Mouse (Mus musculus): ENCODE measurements around the gene Specc1l. TPM values are rescaled to one million over a fixed set of nuclear protein-coding genes. Genes with fewer than 3 reads are reported as not detected.

Specc1l gene
- polyA plus RNA-seq, 1 experiment from 2014 or later = 6.7 TPM

DNA sequence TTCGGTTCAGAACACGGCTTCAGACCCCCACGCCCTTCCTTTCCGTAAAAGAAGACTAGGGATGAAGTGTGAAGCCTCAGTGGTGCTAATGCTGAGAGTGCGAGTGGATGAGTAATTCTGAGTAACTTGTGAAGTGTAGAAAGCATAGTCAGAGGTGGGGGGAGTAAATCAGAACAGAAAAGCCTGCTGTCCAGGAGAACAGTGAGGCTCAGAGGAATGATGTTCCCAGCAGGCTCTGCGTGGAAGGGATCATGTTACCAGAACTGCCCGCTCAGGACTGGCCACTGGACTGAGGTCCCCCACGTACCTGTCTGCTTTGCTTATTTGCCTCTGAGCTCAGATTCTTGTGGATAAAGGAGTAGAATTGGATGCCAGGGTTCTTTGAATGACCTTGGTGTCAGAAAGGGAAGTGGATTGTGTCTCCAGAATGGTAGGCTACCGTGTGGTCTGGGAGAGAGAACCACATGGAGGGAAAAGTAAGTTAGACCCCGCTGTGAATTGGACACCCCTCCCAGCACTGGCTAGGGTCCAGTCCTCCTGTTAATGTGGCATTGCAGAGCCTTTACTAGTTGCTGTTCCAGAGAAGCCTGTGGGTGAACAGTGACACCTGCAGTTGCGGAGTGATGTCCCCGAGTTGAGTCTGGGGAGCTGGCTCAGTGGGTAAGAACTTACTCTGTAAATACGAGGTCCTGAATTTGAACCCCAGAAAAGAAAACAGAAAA lies 40.6 kb downstream of the Specc1l start:
- no peak for ATAC-seq (ENCODE audit: low read depth)
- Histone ChIP-seq H3K4me3 (ENCODE audit: low read depth, low read length) (no peak overlapping the region), H3K4me1 (ENCODE audit: control insufficient read depth, low read depth, low read length) (no peaks in the 10 kb centered on the region), H3K9me3 (replicated peaks; ENCODE audit: control insufficient read depth, low read length) (no peaks in the 10 kb centered on the region), H3K9ac (ENCODE audit: low read depth, low read length) (no peak overlapping the region), H3K27ac (ENCODE audit: low read length) (no peak overlapping the region), H3K4me2 (ENCODE audit: low read depth, low read length) (no peak overlapping the region), H3K36me3 (ENCODE audit: control insufficient read depth, insufficient read depth) (0 out of 2 replicates have a peak, but pooled peaks cover 2% of the 10 kb centered on the region), H3K27me3 (ENCODE audit: control insufficient read depth, insufficient read depth, low read depth, low read length) (no peaks in the 10 kb centered on the region)
- 80% methylated on average over 13 of the region's 13 CpGs for WGBS (ENCODE audit: insufficient replicate concordance)

DNA sequence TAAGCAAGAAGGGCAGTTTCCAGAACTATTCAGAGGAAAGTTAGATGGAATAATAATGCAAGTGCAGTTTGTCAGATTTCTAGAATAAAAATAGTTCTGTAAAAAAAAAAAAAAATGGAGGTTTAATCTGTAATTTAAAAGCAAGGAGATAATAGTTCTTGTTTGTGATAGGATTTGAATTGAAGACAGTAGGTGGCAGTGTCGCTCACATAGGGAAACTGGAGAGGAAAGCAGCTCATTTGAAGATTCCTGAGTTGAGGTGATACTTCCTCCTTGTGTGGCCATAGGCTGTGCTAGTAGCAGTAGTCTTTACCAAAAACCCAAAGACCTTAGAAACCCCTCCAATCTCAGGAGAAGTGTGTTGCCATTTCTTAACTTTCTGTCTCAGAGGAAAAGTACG lies 43.2 kb downstream of the Specc1l start:
- H3K36me3 ChIP-seq (ENCODE audit: control insufficient read depth, insufficient read depth) = peaks cover 9% of the 10 kb centered on the region
- no peaks in the 10 kb centered on the region for H3K27me3 ChIP-seq (ENCODE audit: control insufficient read depth, insufficient read depth, low read depth, low read length)
- no peaks in the 10 kb centered on the region for H3K9me3 ChIP-seq (replicated peaks; ENCODE audit: control insufficient read depth, low read length)
- H3K9ac ChIP-seq (ENCODE audit: low read depth, low read length) = no peak overlapping the region
- no peak overlapping the region for H3K4me3 ChIP-seq (ENCODE audit: low read depth, low read length)
- H3K4me2 ChIP-seq (ENCODE audit: low read depth, low read length) = no peak overlapping the region
- no peak for ATAC-seq (ENCODE audit: low read depth)
- H3K27ac ChIP-seq (ENCODE audit: low read length) = no peak overlapping the region
- 57% methylated on average over 2 of the region's 2 CpGs for WGBS (ENCODE audit: insufficient replicate concordance)
- H3K4me1 ChIP-seq (ENCODE audit: control insufficient read depth, low read depth, low read length) = no peaks in the 10 kb centered on the region

DNA sequence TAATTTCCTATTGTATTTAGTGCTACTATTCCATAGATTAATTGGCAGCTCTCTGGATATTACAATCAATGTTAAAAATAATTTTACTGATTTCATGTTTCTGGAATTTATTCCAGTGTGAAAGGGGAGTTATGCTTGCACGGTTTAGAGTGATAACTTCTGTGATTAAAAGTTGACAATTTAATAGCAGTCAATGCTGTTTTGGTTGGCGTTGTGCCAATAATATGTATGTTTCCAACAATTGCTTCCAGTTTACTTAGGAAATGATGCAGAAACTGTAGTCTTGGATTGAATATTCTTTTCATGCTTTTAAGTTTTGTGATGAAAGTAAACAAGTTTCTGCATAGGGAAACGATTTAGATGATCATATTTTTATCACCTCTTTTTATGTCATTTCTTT lies 45.5 kb downstream of the Specc1l start:
- Histone ChIP-seq H3K4me3 (ENCODE audit: low read depth, low read length) (no peak overlapping the region), H3K4me2 (ENCODE audit: low read depth, low read length) (no peak overlapping the region), H3K9ac (ENCODE audit: low read depth, low read length) (no peak overlapping the region), H3K27ac (ENCODE audit: low read length) (no peak overlapping the region), H3K27me3 (ENCODE audit: control insufficient read depth, insufficient read depth, low read depth, low read length) (no peaks in the 10 kb centered on the region), H3K4me1 (ENCODE audit: control insufficient read depth, low read depth, low read length) (no peaks in the 10 kb centered on the region), H3K36me3 (ENCODE audit: control insufficient read depth, insufficient read depth) (peaks cover 16% of the 10 kb centered on the region), H3K9me3 (replicated peaks; ENCODE audit: control insufficient read depth, low read length) (no peaks in the 10 kb centered on the region)
- WGBS (ENCODE audit: insufficient replicate concordance) = 66% methylated on average over 3 of the region's 3 CpGs
- no peak for ATAC-seq (ENCODE audit: low read depth)

DNA sequence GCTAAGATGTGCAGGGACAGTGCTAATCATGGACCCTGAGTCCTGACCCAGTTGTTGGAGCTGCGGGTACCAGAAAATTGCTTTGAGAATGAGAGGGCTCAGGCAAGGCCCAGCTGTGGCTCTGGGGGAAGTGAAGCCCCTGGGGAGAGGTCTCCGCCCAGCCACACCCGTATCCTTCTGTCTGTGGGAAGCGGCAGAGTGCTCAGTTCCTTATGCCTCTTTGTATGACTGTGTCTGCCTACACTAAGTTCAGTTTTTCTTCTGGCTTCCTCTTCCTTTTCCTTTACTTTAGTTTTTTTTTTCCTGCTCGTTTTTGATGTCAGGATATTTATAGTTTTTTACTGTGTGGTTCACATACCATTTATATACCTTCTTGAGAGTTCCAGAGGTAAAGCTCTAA lies 46.4 kb downstream of the Specc1l start:
- Histone ChIP-seq H3K4me1 (ENCODE audit: control insufficient read depth, low read depth, low read length) (no peaks in the 10 kb centered on the region), H3K27me3 (ENCODE audit: control insufficient read depth, insufficient read depth, low read depth, low read length) (no peaks in the 10 kb centered on the region), H3K36me3 (ENCODE audit: control insufficient read depth, insufficient read depth) (peaks cover 21% of the 10 kb centered on the region), H3K9me3 (replicated peaks; ENCODE audit: control insufficient read depth, low read length) (no peaks in the 10 kb centered on the region), H3K4me3 (ENCODE audit: low read depth, low read length) (no peak overlapping the region), H3K27ac (ENCODE audit: low read length) (no peak overlapping the region), H3K4me2 (ENCODE audit: low read depth, low read length) (no peak overlapping the region), H3K9ac (ENCODE audit: low read depth, low read length) (no peak overlapping the region)
- ATAC-seq (ENCODE audit: low read depth) = no peak
- 38% methylated on average over 5 of the region's 5 CpGs for WGBS (ENCODE audit: insufficient replicate concordance)

DNA sequence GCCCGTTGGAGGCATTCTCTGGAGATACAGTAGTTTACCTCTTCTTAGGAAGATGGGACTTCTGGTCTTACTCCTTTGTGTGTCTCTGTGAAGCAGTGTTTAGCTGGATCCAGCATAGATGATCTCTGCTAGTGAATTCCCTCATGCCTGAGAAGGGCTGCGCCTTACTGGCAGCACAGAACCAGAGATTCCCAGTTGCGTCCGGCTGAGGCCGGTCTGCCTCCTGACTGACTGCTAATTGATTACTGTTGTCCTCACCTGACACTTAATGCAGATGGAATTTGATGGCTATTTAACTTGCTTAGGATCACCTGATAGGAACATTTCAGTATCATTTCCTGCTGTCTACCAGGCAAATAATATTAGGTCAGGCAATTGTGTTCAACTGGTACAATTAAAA lies 49.4 kb downstream of the Specc1l start:
- Histone ChIP-seq H3K4me2 (ENCODE audit: low read depth, low read length) (no peak overlapping the region), H3K27ac (ENCODE audit: low read length) (no peak overlapping the region), H3K9me3 (replicated peaks; ENCODE audit: control insufficient read depth, low read length) (no peaks in the 10 kb centered on the region), H3K36me3 (ENCODE audit: control insufficient read depth, insufficient read depth) (peaks cover 32% of the 10 kb centered on the region), H3K9ac (ENCODE audit: low read depth, low read length) (no peak overlapping the region), H3K4me3 (ENCODE audit: low read depth, low read length) (no peak overlapping the region), H3K27me3 (ENCODE audit: control insufficient read depth, insufficient read depth, low read depth, low read length) (no peaks in the 10 kb centered on the region), H3K4me1 (ENCODE audit: control insufficient read depth, low read depth, low read length) (no peaks in the 10 kb centered on the region)
- ATAC-seq (ENCODE audit: low read depth) = no peak
- 91% methylated on average over 5 of the region's 5 CpGs for WGBS (ENCODE audit: insufficient replicate concordance)

DNA sequence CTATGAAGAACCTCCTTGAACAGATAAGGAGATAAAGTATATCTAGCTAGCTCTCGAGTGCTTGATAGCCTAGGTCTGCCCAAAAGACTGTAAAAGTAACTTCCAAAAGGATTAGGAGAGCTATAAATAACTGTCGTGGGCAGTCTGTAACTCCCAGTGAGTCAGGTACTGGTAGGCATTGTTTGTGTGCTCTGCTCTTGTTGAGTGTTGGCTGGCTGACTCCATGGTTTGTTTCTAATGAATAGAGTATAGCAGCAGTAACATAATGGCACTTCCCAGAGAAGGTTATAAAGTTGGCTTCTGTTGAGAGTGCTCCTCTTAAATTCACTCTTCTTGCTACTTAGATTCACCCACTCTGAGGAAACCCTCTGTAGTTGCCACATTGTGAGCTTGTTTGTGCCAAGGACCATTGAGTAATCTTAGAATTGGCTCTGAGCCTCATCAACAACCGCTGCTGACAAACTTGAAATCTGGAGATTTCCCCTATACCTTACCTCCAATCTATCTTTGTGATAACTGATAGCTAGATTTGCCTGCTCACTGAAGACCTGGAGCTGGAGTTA lies 53.2 kb downstream of the Specc1l start:
- H3K9me3 ChIP-seq (replicated peaks; ENCODE audit: control insufficient read depth, low read length) = no peaks in the 10 kb centered on the region
- WGBS (ENCODE audit: insufficient replicate concordance) = 56% methylated on average over 3 of the region's 3 CpGs
- no peak overlapping the region for H3K9ac ChIP-seq (ENCODE audit: low read depth, low read length)
- H3K36me3 ChIP-seq (ENCODE audit: control insufficient read depth, insufficient read depth) = peaks cover 28% of the 10 kb centered on the region
- no peak overlapping the region for H3K4me3 ChIP-seq (ENCODE audit: low read depth, low read length)
- H3K4me2 ChIP-seq (ENCODE audit: low read depth, low read length) = no peak overlapping the region
- H3K4me1 ChIP-seq (ENCODE audit: control insufficient read depth, low read depth, low read length) = no peaks in the 10 kb centered on the region
- no peak overlapping the region for H3K27ac ChIP-seq (ENCODE audit: low read length)
- no peak for ATAC-seq (ENCODE audit: low read depth)
- no peaks in the 10 kb centered on the region for H3K27me3 ChIP-seq (ENCODE audit: control insufficient read depth, insufficient read depth, low read depth, low read length)

DNA sequence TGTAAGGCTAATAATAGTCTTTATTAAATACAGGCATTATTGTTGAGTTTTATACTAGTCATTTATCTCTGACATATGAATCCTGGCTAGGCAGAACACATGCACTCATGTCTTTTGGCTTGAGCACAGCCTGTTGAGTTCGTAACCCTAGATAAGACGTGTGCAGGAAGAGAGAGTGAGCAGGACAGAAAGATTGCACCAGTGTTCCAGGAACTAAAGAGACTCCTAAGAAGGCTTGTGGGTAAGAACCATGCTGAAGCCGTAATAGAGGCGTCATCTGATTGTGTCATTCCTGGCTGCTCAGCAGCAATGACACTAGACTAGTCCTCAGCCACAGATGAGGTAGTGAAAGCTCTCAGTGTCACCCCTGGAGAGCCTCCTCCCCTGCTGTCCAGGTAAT lies 61.1 kb downstream of the Specc1l start:
- Histone ChIP-seq H3K27ac (ENCODE audit: low read length) (no peak overlapping the region), H3K27me3 (ENCODE audit: control insufficient read depth, insufficient read depth, low read depth, low read length) (no peaks in the 10 kb centered on the region), H3K4me1 (ENCODE audit: control insufficient read depth, low read depth, low read length) (no peaks in the 10 kb centered on the region), H3K4me3 (ENCODE audit: low read depth, low read length) (no peak overlapping the region), H3K36me3 (ENCODE audit: control insufficient read depth, insufficient read depth) (peaks cover 7% of the 10 kb centered on the region), H3K9me3 (replicated peaks; ENCODE audit: control insufficient read depth, low read length) (no peaks in the 10 kb centered on the region), H3K9ac (ENCODE audit: low read depth, low read length) (no peak overlapping the region), H3K4me2 (ENCODE audit: low read depth, low read length) (no peak overlapping the region)
- WGBS (ENCODE audit: insufficient replicate concordance) = 23% methylated on average over 4 of the region's 4 CpGs
- ATAC-seq (ENCODE audit: low read depth) = no peak

DNA sequence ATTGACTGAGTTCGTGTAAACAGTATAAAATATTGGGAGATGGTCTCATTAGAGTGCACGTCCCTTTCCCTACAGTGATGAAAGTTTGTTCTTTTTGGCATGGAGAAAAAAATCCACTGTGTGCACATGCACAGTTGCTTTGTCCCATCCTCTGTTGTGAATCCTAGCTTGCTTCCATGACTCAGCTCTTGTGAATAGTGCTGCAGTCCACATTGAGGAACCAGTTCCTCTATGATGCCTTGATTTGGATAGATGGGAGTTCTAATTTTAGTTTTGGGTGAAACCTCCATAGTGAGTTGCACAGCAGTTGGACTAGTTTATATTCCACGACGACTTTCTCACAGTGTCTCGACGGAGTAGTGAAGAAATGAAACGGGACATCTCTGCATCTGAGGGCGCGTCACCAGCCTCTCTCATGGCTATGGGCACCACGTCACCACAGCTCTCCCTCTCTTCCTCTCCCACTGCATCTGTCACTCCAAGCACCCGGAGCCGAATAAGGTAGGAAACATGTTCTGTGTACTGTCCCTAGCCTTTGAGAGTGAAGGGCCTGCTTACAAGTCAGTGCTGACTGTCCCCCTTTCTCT lies 64.6 kb downstream of the Specc1l start:
- Histone ChIP-seq H3K4me3 (ENCODE audit: low read depth, low read length) (no peak overlapping the region), H3K4me1 (ENCODE audit: control insufficient read depth, low read depth, low read length) (no peaks in the 10 kb centered on the region), H3K27me3 (ENCODE audit: control insufficient read depth, insufficient read depth, low read depth, low read length) (no peaks in the 10 kb centered on the region), H3K9ac (ENCODE audit: low read depth, low read length) (no peak overlapping the region), H3K9me3 (replicated peaks; ENCODE audit: control insufficient read depth, low read length) (no peaks in the 10 kb centered on the region), H3K4me2 (ENCODE audit: low read depth, low read length) (no peak overlapping the region), H3K27ac (ENCODE audit: low read length) (no peak overlapping the region), H3K36me3 (ENCODE audit: control insufficient read depth, insufficient read depth) (peaks cover 7% of the 10 kb centered on the region)
- 79% methylated on average over 12 of the region's 12 CpGs for WGBS (ENCODE audit: insufficient replicate concordance)
- no peak for ATAC-seq (ENCODE audit: low read depth)

DNA sequence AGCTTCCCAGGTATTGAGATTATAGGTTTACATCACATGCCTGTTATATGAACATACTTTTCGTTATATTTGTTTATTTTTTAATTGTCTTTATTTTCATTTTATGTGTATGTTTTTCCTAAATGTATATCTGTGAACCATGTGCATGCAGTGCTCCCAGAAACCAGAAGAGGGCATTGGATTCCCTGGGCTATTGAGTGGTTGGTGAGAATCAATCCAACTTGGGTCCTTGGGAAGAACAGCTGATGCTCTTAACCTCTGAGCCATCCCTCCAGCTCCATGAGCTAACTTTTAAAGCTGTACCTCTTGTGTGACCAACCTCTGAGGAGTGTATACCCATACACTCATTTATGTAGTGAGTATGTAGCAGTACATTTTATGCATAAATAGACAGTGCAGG lies 65.6 kb downstream of the Specc1l start:
- H3K36me3 ChIP-seq (ENCODE audit: control insufficient read depth, insufficient read depth) = peaks cover 7% of the 10 kb centered on the region
- no peak overlapping the region for H3K4me2 ChIP-seq (ENCODE audit: low read depth, low read length)
- ATAC-seq (ENCODE audit: low read depth) = no peak
- H3K4me3 ChIP-seq (ENCODE audit: low read depth, low read length) = no peak overlapping the region
- no peaks in the 10 kb centered on the region for H3K4me1 ChIP-seq (ENCODE audit: control insufficient read depth, low read depth, low read length)
- no peaks in the 10 kb centered on the region for H3K27me3 ChIP-seq (ENCODE audit: control insufficient read depth, insufficient read depth, low read depth, low read length)
- 66% methylated on average over 1 of the region's 1 CpGs for WGBS (ENCODE audit: insufficient replicate concordance)
- no peak overlapping the region for H3K9ac ChIP-seq (ENCODE audit: low read depth, low read length)
- no peaks in the 10 kb centered on the region for H3K9me3 ChIP-seq (replicated peaks; ENCODE audit: control insufficient read depth, low read length)
- H3K27ac ChIP-seq (ENCODE audit: low read length) = no peak overlapping the region

All from liver, embryonic 16.5 days (tissue).